Mouse (Mus musculus) forebrain, embryonic 15.5 days (tissue): Measurements from ENCODE around the gene Ifi209. TPM values are rescaled to one million over a fixed set of nuclear protein-coding genes. Genes with fewer than 3 reads are reported as not detected.
"Not testable (repeated sequence)": the region's sequence is repeated elsewhere in the genome, so short reads cannot be mapped to it uniquely, and the experiment has no call there.

Source experiments
- ATAC-seq: fragments of 200-750 bp; cut with Nextera tagmentation; replicated peaks from 2 replicates; pipeline ENCODE4 v1.8.0; 2017; ENCODE audit warnings: mild to moderate bottlenecking, moderate TSS enrichment, moderate library complexity
- H3K27ac ChIP-seq: fragments of 300-500 bp; sonication (generic); replicated peaks from 2 replicates; pipeline ENCODE4 v1.5.1; 2015; ENCODE audit warnings: mild to moderate bottlenecking, inconsistent platforms
- H3K27me3 ChIP-seq: fragments of 300-500 bp; sonication (generic); 2 replicates; pipeline ENCODE4 v1.6.1; 2015; ENCODE audit warnings: inconsistent platforms
- H3K36me3 ChIP-seq: fragments of 300-500 bp; sonication (generic); 2 replicates; pipeline ENCODE4 v1.6.1; 2015; ENCODE audit warnings: mild to moderate bottlenecking, inconsistent platforms
- H3K4me1 ChIP-seq: fragments of 300-500 bp; sonication (generic); 2 replicates; pipeline ENCODE4 v1.6.1; 2015; ENCODE audit warnings: inconsistent platforms
- H3K4me2 ChIP-seq: fragments of 300-500 bp; sonication (generic); replicated peaks from 2 replicates; pipeline ENCODE4 v1.6.1; 2015; ENCODE audit warnings: mild to moderate bottlenecking, inconsistent platforms
- H3K4me3 ChIP-seq: fragments of 300-500 bp; sonication (generic); 2 replicates; pipeline ENCODE4 v1.5.1; 2015; ENCODE audit warnings: mild to moderate bottlenecking, inconsistent platforms
- H3K9ac ChIP-seq: fragments of 300-500 bp; sonication (generic); replicated peaks from 2 replicates; pipeline ENCODE4 v1.6.1; 2015; ENCODE audit warnings: mild to moderate bottlenecking, inconsistent platforms
- H3K9me3 ChIP-seq: fragments of 300-500 bp; sonication (generic); 2 replicates; pipeline ENCODE4 v1.6.1; 2016; ENCODE audit warnings: inconsistent platforms
- WGBS: fragments of 180-500 bp; shearing (Covaris S2); methylation state at CpG from one replicate; pipeline ENCODE4 v1.1.7; 2015; ENCODE audit warnings: mixed read lengths; 5-methylcytosine and 5-hydroxymethylcytosine counted together
- polyA plus RNA-seq: library from polyadenylated mRNA; unstranded; fragments of >200 nt; fragmentation: Nextera tagmentation; extraction: Ambion mirVana; gene quantifications from 2 replicates; pipeline ENCODE4 v1.2.1, GENCODE M21; 2015

Gene Ifi209
- polyA plus RNA-seq, result 0.05 and 0.14 TPM in 2 replicates

DNA sequence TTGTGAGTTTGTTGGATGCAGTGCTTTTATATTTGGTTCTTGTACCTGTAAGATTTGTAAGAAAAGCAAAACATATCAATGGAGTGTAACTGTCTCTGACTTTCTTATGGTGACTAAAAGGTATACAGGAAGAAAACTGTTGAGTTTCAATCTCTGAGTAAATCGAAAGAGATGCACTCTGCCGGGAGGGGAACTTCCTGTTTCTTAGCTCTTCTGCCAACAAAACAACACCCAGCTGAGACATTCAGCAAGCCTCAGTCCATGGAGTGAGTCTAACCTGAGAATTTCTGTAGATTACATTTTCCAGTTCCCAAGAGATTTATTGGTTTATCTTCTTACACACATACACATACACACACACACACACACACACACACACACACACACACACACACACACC lies at the start of gene Ifi209:
Ifi209 (plus strand) TSS at position 296 of the 400 bp plus-strand sequence.
- not testable (repeated sequence) for H3K9ac ChIP-seq, H3K36me3 ChIP-seq, H3K4me2 ChIP-seq, H3K9me3 ChIP-seq, ATAC-seq, H3K27ac ChIP-seq, H3K4me1 ChIP-seq, H3K27me3 ChIP-seq, H3K4me3 ChIP-seq
- 87% methylated on average over 2 of the region's 2 CpGs for WGBS

DNA sequence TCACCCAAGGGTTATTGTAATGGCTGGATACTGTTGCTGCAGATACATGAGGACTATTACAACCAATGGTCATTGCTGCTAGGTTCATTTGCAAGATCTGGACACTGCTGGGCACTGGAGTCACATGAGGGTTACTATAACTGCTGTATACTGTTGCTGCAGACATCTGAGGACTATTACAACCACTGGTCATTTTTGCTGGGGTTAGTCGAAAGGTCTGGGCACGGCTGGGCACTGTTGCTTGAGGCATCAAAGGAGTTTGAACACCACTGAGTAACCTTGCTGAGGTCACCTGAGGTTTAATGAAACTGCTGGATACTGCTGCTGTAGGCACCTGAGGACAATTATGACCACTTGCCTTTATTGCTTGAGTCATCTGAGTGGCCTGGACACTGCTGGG lies 41.0 kb upstream of the Ifi209 start:
- H3K27ac ChIP-seq, H3K9ac ChIP-seq: not testable (repeated sequence)

GRCm38 (mm10) chr1:173598838-173599494 lies 31.8 kb upstream of the Ifi209 start, which contains the start of gene Ifi213:
Gene Ifi213, minus strand, starts transcription at chr1:173599274.
- ATAC-seq, H3K27ac ChIP-seq, H3K4me2 ChIP-seq, H3K36me3 ChIP-seq, H3K9ac ChIP-seq, H3K4me3 ChIP-seq, H3K27me3 ChIP-seq, H3K4me1 ChIP-seq, H3K9me3 ChIP-seq: not testable (repeated sequence)
- WGBS, result 73% methylated on average over 3 of the region's 3 CpGs

More for the DNA sequence above, 41.0 kb upstream of the Ifi209 start:
- 87% methylated on average over 2 of the region's 2 CpGs for WGBS
- not testable (repeated sequence) for H3K4me3 ChIP-seq, H3K4me2 ChIP-seq, H3K4me1 ChIP-seq, ATAC-seq, H3K27me3 ChIP-seq, H3K36me3 ChIP-seq, H3K9me3 ChIP-seq

- not testable (repeated sequence) for H3K4me3 ChIP-seq, H3K9ac ChIP-seq, ATAC-seq, H3K4me1 ChIP-seq, H3K36me3 ChIP-seq, H3K27ac ChIP-seq, H3K4me2 ChIP-seq, H3K9me3 ChIP-seq, H3K27me3 ChIP-seq
- 37% methylated on average over 3 of the region's 3 CpGs for WGBS
Measured at GRCm38 (mm10) chr1:173610291-173610690, 20.4 kb upstream of the Ifi209 start.

DNA sequence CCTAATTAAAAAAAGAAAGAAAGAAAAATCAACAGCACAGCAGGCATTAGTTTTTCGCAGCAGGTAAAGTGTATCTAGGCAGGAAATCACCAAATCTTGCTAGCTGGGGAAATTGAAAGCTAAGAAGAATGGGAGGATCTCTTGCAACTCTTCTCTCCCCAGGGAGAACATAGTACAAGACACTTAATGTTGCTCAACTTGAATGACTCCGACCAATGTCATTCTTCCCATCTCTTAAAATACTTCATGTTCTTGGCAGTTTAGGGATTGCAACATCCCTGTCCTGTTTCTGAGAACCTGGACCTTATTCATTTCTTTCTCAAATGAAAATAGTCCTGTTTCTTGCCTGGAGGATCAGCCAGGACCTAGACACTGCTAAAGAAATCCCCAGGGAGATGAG lies 8.5 kb upstream of the Ifi209 start:
- not testable (repeated sequence) for H3K4me2 ChIP-seq, H3K4me1 ChIP-seq, H3K9me3 ChIP-seq, H3K9ac ChIP-seq, H3K4me3 ChIP-seq, H3K27me3 ChIP-seq, ATAC-seq, H3K27ac ChIP-seq, H3K36me3 ChIP-seq
- 88% methylated on average over 2 of the region's 2 CpGs for WGBS

DNA sequence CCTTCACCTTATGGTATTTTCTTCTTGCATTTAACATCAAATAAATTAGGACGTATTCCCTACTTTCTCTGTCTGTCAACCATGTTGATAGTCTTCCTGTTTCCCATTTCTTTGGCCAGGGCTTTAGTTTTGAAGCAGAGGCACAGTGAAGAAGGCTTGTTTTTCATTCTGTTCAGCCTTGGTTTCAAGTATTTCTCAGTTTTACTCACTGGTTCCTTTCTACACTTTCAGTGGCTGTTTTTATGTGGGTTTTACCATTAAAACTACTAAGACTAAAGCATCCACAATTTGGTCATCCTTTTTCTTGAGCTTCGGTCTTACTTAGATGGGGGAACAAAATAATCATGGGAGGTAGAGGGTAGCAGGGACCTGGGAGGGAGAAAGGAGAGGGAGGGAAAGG lies 6.7 kb upstream of the Ifi209 start:
- WGBS, result 87% methylated on average over 2 of the region's 2 CpGs
- no peak for ATAC-seq
- no peaks in the 10 kb centered on the region for H3K9me3 ChIP-seq
- H3K4me2 ChIP-seq, result no peak overlapping the region
- no peaks in the 10 kb centered on the region for H3K27me3 ChIP-seq
- no peaks in the 10 kb centered on the region for H3K4me1 ChIP-seq
- H3K4me3 ChIP-seq, result no peak overlapping the region
- no peaks in the 10 kb centered on the region for H3K36me3 ChIP-seq
- H3K27ac ChIP-seq, result no peak overlapping the region
- no peak overlapping the region for H3K9ac ChIP-seq

DNA sequence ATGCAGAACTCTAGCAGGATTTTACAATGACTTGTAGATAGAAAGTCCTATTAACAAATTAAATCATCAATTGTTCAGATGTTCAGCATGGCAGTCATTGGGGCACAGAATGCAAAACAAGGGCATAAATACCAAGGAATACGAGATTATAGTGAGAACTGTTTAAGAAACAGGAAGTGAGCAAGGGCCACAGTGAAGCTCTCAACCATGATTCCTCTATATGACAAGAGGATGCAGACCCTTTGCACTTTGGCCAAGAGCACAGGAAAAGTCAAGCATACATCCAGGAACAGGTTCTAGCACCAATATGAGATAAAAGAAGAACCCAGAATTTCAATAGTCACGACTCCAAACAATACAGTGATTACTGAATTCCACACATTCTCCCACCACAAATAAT lies 4.0 kb upstream of the Ifi209 start:
- Histone ChIP-seq H3K27me3 (no peaks in the 10 kb centered on the region), H3K27ac (no peak overlapping the region), H3K4me1 (no peaks in the 10 kb centered on the region), H3K9me3 (no peaks in the 10 kb centered on the region), H3K4me3 (no peak overlapping the region), H3K9ac (no peak overlapping the region), H3K36me3 (no peaks in the 10 kb centered on the region), H3K4me2 (no peak overlapping the region)
- 79% methylated on average over 2 of the region's 2 CpGs for WGBS
- no peak for ATAC-seq

- 91% methylated on average over 5 of the region's 5 CpGs for WGBS
Measured at GRCm38 (mm10) chr1:173633969-173634645, 3.4 kb downstream of the Ifi209 start.

DNA sequence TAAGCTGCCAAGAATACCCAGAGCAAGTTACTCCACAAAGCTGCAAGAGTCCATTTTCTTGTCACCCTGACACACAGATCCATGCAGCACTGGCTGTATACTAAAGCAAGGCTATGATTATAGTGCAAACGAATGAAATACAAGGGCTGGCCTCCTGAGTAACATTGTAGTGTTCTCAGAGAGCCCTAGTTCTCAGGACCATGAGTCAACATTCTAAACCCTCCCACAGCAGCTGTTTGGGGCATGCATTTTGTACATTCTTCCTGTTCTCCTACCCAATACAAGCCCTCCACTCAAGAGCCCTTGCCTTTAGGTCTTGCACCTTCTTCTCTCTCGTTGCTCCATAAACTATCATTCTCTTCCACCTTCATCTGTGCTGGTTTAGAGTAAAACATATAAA lies 14.7 kb downstream of the Ifi209 start:
- no peaks in the 10 kb centered on the region for H3K27me3 ChIP-seq
- no peak overlapping the region for H3K9ac ChIP-seq
- ATAC-seq, result no peak
- no peaks in the 10 kb centered on the region for H3K36me3 ChIP-seq
- H3K27ac ChIP-seq, result no peak overlapping the region
- no peak overlapping the region for H3K4me2 ChIP-seq
- WGBS, result 81% methylated on average over 2 of the region's 2 CpGs
- H3K9me3 ChIP-seq, result no peaks in the 10 kb centered on the region
- H3K4me1 ChIP-seq, result no peaks in the 10 kb centered on the region
- no peak overlapping the region for H3K4me3 ChIP-seq

More at GRCm38 (mm10) chr1:173633969-173634645, 3.4 kb downstream of the Ifi209 start:
- ATAC-seq, result no peak
- Histone ChIP-seq H3K4me2 (no peak overlapping the region), H3K27ac (no peak overlapping the region), H3K9ac (no peak overlapping the region), H3K4me1 (no peaks in the 10 kb centered on the region), H3K36me3 (no peaks in the 10 kb centered on the region), H3K9me3 (no peaks in the 10 kb centered on the region), H3K27me3 (no peaks in the 10 kb centered on the region), H3K4me3 (no peak overlapping the region)

DNA sequence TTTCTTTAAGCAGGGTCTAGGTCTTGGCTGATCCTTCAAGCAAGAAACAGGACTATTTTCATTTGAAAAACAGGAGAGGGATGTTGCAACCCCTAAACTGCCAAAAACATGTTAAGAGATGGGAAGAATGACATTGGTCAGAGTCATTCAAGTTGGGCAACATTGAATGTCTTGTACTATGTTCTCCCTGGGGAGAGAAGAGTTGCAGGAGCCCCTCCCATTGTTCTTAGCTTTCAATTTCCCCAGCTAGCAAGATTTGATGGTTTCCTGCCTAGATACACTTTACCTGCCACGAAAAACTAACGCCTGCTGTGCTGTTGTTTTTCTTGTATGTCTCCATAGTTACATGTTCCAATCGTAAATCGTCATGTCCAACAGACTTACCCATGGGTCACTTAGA lies 27.3 kb downstream of the Ifi209 start:
- Histone ChIP-seq H3K9me3 (no peaks in the 10 kb centered on the region), H3K4me3 (no peak overlapping the region), H3K4me2 (no peak overlapping the region), H3K9ac (no peak overlapping the region), H3K27ac (no peak overlapping the region), H3K27me3 (no peaks in the 10 kb centered on the region), H3K36me3 (no peaks in the 10 kb centered on the region), H3K4me1 (no peaks in the 10 kb centered on the region)
- WGBS, result 85% methylated on average over 4 of the region's 4 CpGs
- ATAC-seq, result no peak

DNA sequence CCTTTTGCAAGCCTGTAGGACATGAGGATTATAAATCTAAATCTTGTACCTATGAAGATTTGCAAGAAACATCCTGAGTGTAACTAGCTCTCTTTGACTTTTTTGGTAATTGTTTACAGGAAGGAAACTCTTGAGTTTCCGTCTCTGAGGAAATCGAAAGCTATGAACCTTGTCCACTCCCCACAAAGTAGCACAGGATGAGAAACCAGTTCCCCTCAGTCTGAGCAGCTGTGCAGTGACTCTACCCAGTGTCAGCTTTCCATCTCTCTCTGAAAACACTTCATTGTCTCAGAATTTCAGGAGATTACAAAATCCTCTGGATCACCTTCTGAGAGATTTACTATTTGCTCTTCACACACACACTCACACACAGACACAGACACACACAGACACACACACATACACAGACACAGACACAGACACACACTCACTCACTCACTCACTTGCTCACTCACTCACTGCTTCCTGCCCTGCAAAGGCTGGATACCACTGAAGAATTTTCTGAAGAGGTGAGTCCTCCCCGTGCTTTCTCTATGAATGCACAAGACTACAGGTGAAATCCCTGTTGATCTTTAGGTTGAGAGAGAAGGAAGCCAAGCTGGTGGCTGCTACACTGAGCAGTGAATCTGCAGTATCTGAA lies 42.9 kb downstream of the Ifi209 start, which contains the start of gene Ifi208:
Ifi208 (plus strand) TSS at position 218 of the 640 bp plus-strand sequence.
- not testable (repeated sequence) for H3K9me3 ChIP-seq, H3K4me2 ChIP-seq, H3K4me1 ChIP-seq, H3K4me3 ChIP-seq, ATAC-seq, H3K27me3 ChIP-seq, H3K36me3 ChIP-seq, H3K27ac ChIP-seq, H3K9ac ChIP-seq
- WGBS, result 55% methylated on average over 3 of the region's 3 CpGs

- H3K27me3 ChIP-seq, H3K27ac ChIP-seq, H3K36me3 ChIP-seq, H3K4me3 ChIP-seq, H3K4me2 ChIP-seq, H3K9ac ChIP-seq, H3K4me1 ChIP-seq, H3K9me3 ChIP-seq, ATAC-seq: not testable (repeated sequence)
- WGBS, result 89% methylated on average over 1 of the region's 1 CpGs
Measured at GRCm38 (mm10) chr1:173678605-173679004, 47.9 kb downstream of the Ifi209 start.
